Mouse (Mus musculus) hindbrain, embryonic 11.5 days (tissue): ENCODE results near the gene Fchsd2. TPM values are rescaled to one million over a fixed set of nuclear protein-coding genes. Genes with fewer than 3 reads are reported as not detected.

Source experiments
- ATAC-seq: fragments of 200-750 bp; cut with Nextera tagmentation; 2 replicates; pipeline ENCODE4 v1.8.0; 2017; ENCODE audit warnings: mild to moderate bottlenecking, moderate TSS enrichment, moderate library complexity; ENCODE audit not compliant: low FRiP score
- DNase-seq: peaks from one replicate; pipeline ENCODE4 v3.0.0-alpha.2; 2015; ENCODE audit warnings: low spot score
- H3K27ac ChIP-seq: fragments of 300-500 bp; sonication (generic); 2 replicates; pipeline ENCODE4 v1.5.1; 2014; ENCODE audit warnings: mild to moderate bottlenecking, low read depth, low read length
- H3K27me3 ChIP-seq: fragments of 300-500 bp; sonication (generic); 2 replicates; pipeline ENCODE4 v1.6.1; 2014; ENCODE audit warnings: mild to moderate bottlenecking, low read length, moderate library complexity, mixed read lengths; ENCODE audit not compliant: control insufficient read depth, insufficient read depth
- H3K36me3 ChIP-seq: fragments of 300-500 bp; sonication (generic); 2 replicates; pipeline ENCODE4 v1.6.1; 2014; ENCODE audit warnings: mild to moderate bottlenecking, low read length, moderate library complexity, mixed read lengths; ENCODE audit not compliant: control insufficient read depth, insufficient read depth
- H3K4me1 ChIP-seq: fragments of 300-500 bp; sonication (generic); replicated peaks from 2 replicates; pipeline ENCODE4 v1.6.1; 2014; ENCODE audit warnings: low read length, mixed read lengths; ENCODE audit not compliant: control insufficient read depth, insufficient read depth
- H3K4me2 ChIP-seq: fragments of 300-500 bp; sonication (generic); replicated peaks from 2 replicates; pipeline ENCODE4 v1.6.1; 2014; ENCODE audit warnings: mild to moderate bottlenecking, low read depth, low read length
- H3K4me3 ChIP-seq: fragments of 300-500 bp; sonication (generic); 2 replicates; pipeline ENCODE4 v1.5.1; 2014; ENCODE audit warnings: low read depth, low read length
- H3K9ac ChIP-seq: fragments of 300-500 bp; sonication (generic); 2 replicates; pipeline ENCODE4 v1.6.1; 2014; ENCODE audit warnings: low read depth, low read length
- H3K9me3 ChIP-seq: fragments of 300-500 bp; sonication (generic); 2 replicates; pipeline ENCODE4 v1.6.1; 2016; ENCODE audit warnings: low read length; ENCODE audit not compliant: control insufficient read depth
- WGBS: fragments of 180-500 bp; shearing (Covaris S2); extraction: QIAGEN DNeasy Blood & Tissue Kit; methylation state at CpG from one replicate; pipeline ENCODE4 v1.1.7; 2014; 5-methylcytosine and 5-hydroxymethylcytosine counted together
- polyA plus RNA-seq: library from polyadenylated mRNA; unstranded; fragments of >200 nt; fragmentation: Nextera tagmentation; extraction: Ambion mirVana; gene quantifications from 2 replicates; pipeline ENCODE4 v1.2.1, GENCODE M21; 2014

The Fchsd2 gene
- polyA plus RNA-seq, 1 experiment from 2014 or later: 34.5 TPM

DNA sequence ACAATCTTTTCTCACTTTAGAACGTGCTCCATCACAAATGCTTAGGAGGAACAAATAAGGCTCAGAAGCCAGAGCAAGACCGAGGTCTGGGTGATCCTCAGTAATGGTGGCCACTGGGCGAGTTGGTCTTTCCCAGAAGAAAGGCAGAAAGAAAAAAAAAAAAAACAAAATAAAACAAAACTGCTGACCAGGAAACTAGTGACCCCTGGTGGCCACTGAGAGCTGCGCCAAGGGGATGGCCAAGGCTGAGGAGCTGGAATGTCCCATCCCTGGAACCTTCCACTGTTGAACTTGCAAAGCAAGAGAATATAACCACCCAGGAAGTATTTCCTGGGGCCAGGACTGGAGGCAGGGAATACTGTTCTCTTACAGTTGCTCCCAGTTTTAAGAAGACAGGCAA, 195.8 kb downstream of the Fchsd2 start:
- H3K4me2 ChIP-seq: no peak overlapping the region
- WGBS: 39% methylated on average over 4 of the region's 4 CpGs
- no peak for ATAC-seq
- no peaks in the 10 kb centered on the region for H3K27me3 ChIP-seq
- H3K36me3 ChIP-seq: no peaks in the 10 kb centered on the region
- no peak overlapping the region for H3K9ac ChIP-seq
- DNase-seq: peak; percentile 75
- H3K9me3 ChIP-seq: no peaks in the 10 kb centered on the region
- no peak overlapping the region for H3K4me3 ChIP-seq
- H3K4me1 ChIP-seq: no peaks in the 10 kb centered on the region
- no peak overlapping the region for H3K27ac ChIP-seq

- no peak overlapping the region for H3K9ac ChIP-seq
- no peak for DNase-seq
- no peak overlapping the region for H3K27ac ChIP-seq
- ATAC-seq: no peak
- H3K9me3 ChIP-seq: no peaks in the 10 kb centered on the region
- no peak overlapping the region for H3K4me3 ChIP-seq
- H3K4me2 ChIP-seq: no peak overlapping the region
- H3K27me3 ChIP-seq: no peaks in the 10 kb centered on the region
- no peaks in the 10 kb centered on the region for H3K4me1 ChIP-seq
- no peaks in the 10 kb centered on the region for H3K36me3 ChIP-seq
- WGBS: 91% methylated on average over 10 of the region's 10 CpGs
Observed at GRCm38 (mm10) chr7:101290401-101290800, 197.7 kb downstream of the Fchsd2 start.

DNA sequence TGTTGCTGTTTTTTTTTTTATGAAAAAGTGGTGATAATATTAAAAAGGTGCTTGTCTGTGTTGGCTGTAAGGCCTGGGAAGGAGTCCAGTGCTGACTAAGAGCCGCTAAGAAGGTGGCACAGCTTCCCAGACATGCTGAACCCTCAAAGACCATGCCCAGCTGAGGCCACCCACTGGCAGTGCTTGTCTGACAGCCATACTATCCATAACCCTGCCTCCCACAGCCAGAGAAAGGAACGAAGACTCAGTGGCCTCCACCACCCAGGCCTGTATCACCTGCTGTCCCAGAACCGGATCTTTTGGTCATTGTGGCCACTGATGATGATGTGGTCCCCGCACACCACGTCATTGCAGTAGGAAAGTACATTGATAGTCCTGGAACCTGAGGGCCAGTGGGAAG, 198.5 kb downstream of the Fchsd2 start:
- H3K9me3 ChIP-seq: no peaks in the 10 kb centered on the region
- H3K27me3 ChIP-seq: no peaks in the 10 kb centered on the region
- DNase-seq (no peak), ATAC-seq (no peak)
- H3K27ac ChIP-seq: no peak overlapping the region
- no peaks in the 10 kb centered on the region for H3K4me1 ChIP-seq
- H3K36me3 ChIP-seq: no peaks in the 10 kb centered on the region
- no peak overlapping the region for H3K4me2 ChIP-seq
- WGBS: 88% methylated on average over 5 of the region's 5 CpGs
- no peak overlapping the region for H3K4me3 ChIP-seq
- no peak overlapping the region for H3K9ac ChIP-seq

DNA sequence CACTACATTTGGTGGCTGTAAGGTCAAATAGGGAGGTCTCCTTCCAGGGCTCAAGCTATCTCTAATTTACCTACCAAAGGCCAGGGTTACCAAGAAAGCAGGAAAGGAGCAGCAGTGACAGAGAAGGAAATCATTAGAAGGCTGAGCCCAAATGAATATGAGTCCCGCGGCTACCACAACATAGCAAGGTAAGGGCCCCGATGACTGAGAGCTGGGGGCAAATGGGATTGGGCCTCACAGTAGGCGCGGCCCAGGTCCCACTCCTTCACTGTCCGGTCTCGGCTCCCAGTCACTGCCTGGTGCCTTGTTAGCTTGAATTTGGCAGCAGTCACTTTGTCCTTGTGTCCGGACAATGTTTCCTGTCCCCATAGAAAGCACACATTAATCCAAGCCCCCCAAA, 199.0 kb downstream of the Fchsd2 start:
- Histone ChIP-seq H3K27me3 (no peaks in the 10 kb centered on the region), H3K9ac (no peak overlapping the region), H3K36me3 (no peaks in the 10 kb centered on the region), H3K4me3 (no peak overlapping the region), H3K27ac (no peak overlapping the region), H3K4me2 (no peak overlapping the region), H3K9me3 (no peaks in the 10 kb centered on the region), H3K4me1 (0 out of 2 replicates have a peak, but pooled peaks cover 2% of the 10 kb centered on the region)
- 91% methylated on average over 8 of the region's 8 CpGs for WGBS
- no peak for DNase-seq
- ATAC-seq: no peak

- whole genome bisulfite sequencing: 67% methylated on average over 4 of the region's 4 CpGs
- H3K27ac ChIP-seq: no peak overlapping the region
- H3K9me3 ChIP-seq: no peaks in the 10 kb centered on the region
- no peak overlapping the region for H3K4me2 ChIP-seq
- peaks cover 4% of the 10 kb centered on the region; the same call in 1 of the 2 replicates for H3K4me1 ChIP-seq
- DNase-seq (no peak), ATAC-seq (no peak)
- no peaks in the 10 kb centered on the region for H3K36me3 ChIP-seq
- no peak overlapping the region for H3K4me3 ChIP-seq
- no peaks in the 10 kb centered on the region for H3K27me3 ChIP-seq
- H3K9ac ChIP-seq: no peak overlapping the region
Observed at GRCm38 (mm10) chr7:101292086-101292485, 199.4 kb downstream of the Fchsd2 start.

GRCm38 (mm10) chr7:101292696-101293095, 200.0 kb downstream of the Fchsd2 start:
- Histone ChIP-seq H3K9me3 (no peaks in the 10 kb centered on the region), H3K36me3 (no peaks in the 10 kb centered on the region), H3K27me3 (peaks cover 2% of the 10 kb centered on the region; the same call in 1 of the 2 replicates), H3K27ac (no peak overlapping the region), H3K4me2 (no peak overlapping the region), H3K4me3 (no peak overlapping the region), H3K9ac (no peak overlapping the region), H3K4me1 (peaks cover 4% of the 10 kb centered on the region; the same call in 1 of the 2 replicates)
- ATAC-seq: no peak
- no peak for DNase-seq
- 89% methylated on average over 1 of the region's 1 CpGs for WGBS

GRCm38 (mm10) chr7:101293138-101293537, 200.5 kb downstream of the Fchsd2 start:
- no peak overlapping the region for H3K27ac ChIP-seq

GRCm38 (mm10) chr7:101293611-101294010, 200.9 kb downstream of the Fchsd2 start:
- no peak for DNase-seq
- Histone ChIP-seq H3K27ac (no peak overlapping the region), H3K4me3 (no peak overlapping the region), H3K36me3 (no peaks in the 10 kb centered on the region), H3K9me3 (no peaks in the 10 kb centered on the region), H3K9ac (no peak overlapping the region), H3K27me3 (peaks cover 6% of the 10 kb centered on the region; the same call in 1 of the 2 replicates), H3K4me1 (peaks cover 4% of the 10 kb centered on the region; the same call in 1 of the 2 replicates), H3K4me2 (no peak overlapping the region)
- no peak for ATAC-seq
- 51% methylated on average over 4 of the region's 4 CpGs for WGBS

More at GRCm38 (mm10) chr7:101293138-101293537, 200.5 kb downstream of the Fchsd2 start:
- Histone ChIP-seq H3K9me3 (no peaks in the 10 kb centered on the region), H3K27me3 (peaks cover 4% of the 10 kb centered on the region; the same call in 1 of the 2 replicates), H3K4me3 (no peak overlapping the region), H3K4me2 (no peak overlapping the region), H3K9ac (no peak overlapping the region), H3K36me3 (no peaks in the 10 kb centered on the region), H3K4me1 (peaks cover 4% of the 10 kb centered on the region; the same call in 1 of the 2 replicates)
- WGBS: 57% methylated on average over 4 of the region's 4 CpGs
- ATAC-seq (no peak), DNase-seq (no peak)

GRCm38 (mm10) chr7:101295438-101295837, 202.8 kb downstream of the Fchsd2 start:
- Histone ChIP-seq H3K27ac (no peak overlapping the region), H3K27me3 (peaks cover 6% of the 10 kb centered on the region; the same call in 1 of the 2 replicates), H3K4me3 (no peak overlapping the region), H3K4me2 (no peak overlapping the region), H3K9me3 (no peaks in the 10 kb centered on the region), H3K36me3 (no peaks in the 10 kb centered on the region), H3K4me1 (peaks cover 4% of the 10 kb centered on the region; the same call in 1 of the 2 replicates), H3K9ac (no peak overlapping the region)
- DNase-seq (no peak), ATAC-seq (no peak)
- 64% methylated on average over 1 of the region's 1 CpGs for WGBS
